Mouse (Mus musculus): ENCODE results near the gene Recql. TPM values are rescaled to one million over a fixed set of nuclear protein-coding genes. Genes with fewer than 3 reads are reported as not detected.
"Not testable (repeated sequence)": the region's sequence is repeated elsewhere in the genome, so short reads cannot be mapped to it uniquely, and the experiment has no call there.

The Recql gene
- total RNA-seq, 4 experiments from 2014 or later: 18.4 to 30.5 (median 22.4) TPM

DNA sequence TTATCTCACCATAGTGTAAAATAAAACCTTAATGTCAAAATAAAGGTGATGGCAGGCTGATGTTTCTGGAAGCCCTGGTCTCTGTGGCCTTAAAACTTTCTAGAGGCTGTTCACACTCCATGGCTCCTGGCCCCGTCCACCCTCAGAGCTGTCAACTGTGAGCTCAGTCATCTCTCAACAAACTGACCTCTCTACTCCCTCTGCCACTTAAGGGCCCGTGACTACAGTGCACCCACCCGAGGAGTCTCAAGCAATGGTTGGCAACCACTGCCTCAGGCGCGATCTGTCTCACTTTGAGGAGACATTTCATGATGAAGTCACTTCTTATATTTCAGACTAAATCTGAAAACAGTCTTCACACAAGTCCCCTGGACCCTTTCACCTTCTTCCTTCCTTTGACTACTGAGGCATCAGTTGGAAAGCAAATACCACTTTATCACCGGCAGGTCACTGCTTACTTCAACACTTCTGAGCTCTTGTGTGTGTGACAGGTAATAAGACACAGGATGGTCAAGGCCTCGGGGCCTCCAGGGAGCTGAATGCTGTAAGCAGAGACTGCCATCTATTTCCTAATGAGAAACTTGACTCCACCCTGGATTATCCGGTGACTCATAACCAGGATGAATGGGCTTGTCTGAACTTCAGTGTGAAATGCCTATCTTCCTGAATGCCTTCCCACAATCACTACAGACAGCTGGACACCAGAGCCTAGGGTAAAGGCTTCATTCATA is 21.0 kb downstream of the Recql start:
- no peak for DNase-seq (ENCODE audit: low spot score in 2 of 2)

DNA sequence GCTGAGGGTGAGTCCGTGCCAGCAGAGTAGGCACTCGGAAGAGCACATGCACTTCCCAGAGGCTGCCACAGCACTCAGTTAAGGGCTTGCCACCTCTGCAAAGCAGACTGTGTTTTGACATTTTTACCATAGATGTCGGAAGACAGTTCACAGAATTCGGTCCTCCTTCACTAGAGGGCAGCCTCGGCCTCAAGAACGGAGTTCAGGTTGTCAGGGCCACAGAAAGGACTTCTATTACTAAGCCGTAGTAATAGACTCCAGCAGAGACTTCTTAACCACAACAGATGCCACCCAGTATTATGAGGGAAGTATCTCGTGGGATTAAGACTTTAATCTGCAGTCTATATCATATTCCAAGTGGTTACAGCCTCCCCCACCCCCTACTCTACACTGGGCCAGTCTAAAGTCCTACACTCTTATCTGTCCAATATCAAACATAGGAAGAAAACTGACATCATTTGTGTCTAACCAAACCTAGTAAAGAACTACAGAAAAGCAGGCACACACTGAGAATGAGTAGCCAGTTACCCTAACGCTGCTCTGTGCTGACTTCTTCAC is 23.8 kb downstream of the Recql start:
- no peak for DNase-seq (ENCODE audit: low spot score in 2 of 2)

DNA sequence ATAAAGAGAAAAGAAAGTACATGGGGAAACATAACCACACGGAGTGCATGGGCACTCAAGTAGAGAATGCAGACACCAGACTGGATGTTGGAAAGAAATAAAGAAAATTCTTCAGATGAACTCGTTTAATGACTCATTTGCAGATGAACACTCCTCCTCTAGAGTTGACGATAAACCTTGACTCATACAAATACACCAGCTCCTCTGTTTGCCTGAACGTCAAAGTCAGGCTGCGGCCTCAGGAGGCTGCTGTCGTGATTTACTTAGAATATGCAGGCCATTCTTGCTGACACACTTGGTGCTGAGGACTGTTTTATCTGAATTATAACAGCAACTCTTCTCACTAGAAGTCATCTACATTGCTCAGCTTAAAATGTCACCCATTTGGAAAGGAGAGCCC is 24.9 kb downstream of the Recql start:
- DNase-seq (ENCODE audit: low spot score in 2 of 2): no peak

DNA sequence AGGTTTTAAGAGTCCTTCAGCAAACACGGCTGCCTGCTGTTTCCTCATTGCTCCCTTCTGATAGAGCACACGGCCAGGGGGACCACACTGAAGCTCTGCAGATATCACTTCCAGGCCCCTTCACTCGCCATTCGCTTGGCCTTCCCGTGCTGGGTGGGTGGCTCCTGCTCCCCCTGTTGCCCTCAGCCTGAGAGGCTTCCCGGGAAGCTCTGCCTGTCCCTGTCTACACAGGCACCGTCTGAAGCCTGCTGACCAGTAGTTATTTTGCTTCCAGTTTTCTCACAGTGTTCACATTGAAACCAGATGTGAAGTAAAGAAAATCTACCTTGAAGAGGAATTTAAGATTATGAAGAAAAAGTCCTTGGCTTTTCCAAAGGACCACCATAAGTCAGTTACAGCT is 29.8 kb downstream of the Recql start:
- no peak for DNase-seq (ENCODE audit: low spot score in 2 of 2)

DNA sequence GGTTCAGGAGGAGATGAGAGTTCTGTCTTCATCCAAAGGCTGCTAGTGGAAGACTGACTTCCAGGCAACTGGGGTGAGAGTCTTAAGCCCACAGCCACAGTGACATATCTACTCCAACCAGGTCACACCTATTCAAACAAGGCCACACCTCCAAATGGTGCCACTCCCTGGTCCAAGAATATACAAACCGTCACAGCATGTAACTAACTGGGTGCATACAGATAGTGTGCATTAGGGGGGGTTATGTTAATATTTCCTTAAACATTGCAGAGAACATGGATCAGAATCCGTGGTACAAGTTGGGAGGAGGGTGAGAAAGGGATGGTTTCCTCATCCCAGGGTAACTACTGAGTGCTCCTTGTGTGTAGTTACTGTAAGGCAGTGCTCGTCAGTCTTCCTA is 34.8 kb downstream of the Recql start:
- DNase-seq (ENCODE audit: low spot score in 2 of 2): not testable (repeated sequence)

DNA sequence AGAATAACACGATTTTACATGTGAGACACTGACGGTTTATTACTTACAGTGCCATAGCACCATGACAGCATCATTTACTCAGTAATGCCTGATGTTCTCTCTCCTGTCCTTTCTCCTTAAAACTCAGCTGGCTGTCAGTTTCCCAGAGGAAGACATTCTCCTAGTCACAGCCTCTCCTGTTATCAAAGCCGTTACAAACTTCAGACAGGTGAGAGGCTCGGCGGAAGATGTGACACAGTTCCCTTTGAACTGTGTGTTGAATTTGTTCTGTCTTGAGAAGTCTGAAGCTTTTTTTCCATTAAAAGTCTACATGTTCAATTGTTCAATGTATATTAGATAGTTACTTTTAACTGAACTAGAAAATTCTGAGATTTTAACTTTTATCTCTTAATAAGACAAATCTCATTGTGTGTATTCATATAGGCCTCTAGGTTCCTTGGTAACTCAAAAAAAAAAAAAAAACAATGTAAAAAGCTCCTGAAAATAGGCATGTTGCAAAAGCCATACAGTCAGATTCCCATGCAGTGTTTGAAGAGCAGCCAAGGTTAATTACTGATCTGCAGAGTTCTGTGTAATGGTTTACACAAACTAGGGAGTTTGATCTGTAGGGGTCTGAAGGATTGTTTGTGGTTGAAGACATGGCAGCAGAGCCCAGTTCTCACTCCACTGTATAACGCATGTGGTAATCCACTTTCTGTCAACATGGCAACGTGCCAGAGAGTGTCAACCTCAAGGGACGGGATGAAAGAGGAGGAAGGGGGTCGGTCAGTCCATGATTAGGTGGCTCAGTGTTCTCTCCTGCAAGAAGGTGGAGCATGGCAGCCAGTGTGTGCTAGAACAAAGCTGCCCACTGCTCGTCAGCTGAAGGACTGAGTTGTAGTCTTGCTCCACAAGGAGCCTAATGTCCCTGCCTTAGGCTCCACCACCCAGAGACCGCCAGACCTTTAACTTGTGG is 39.2 kb downstream of the Recql start:
- DNase-seq (ENCODE audit: low spot score in 2 of 2): no peak

DNA sequence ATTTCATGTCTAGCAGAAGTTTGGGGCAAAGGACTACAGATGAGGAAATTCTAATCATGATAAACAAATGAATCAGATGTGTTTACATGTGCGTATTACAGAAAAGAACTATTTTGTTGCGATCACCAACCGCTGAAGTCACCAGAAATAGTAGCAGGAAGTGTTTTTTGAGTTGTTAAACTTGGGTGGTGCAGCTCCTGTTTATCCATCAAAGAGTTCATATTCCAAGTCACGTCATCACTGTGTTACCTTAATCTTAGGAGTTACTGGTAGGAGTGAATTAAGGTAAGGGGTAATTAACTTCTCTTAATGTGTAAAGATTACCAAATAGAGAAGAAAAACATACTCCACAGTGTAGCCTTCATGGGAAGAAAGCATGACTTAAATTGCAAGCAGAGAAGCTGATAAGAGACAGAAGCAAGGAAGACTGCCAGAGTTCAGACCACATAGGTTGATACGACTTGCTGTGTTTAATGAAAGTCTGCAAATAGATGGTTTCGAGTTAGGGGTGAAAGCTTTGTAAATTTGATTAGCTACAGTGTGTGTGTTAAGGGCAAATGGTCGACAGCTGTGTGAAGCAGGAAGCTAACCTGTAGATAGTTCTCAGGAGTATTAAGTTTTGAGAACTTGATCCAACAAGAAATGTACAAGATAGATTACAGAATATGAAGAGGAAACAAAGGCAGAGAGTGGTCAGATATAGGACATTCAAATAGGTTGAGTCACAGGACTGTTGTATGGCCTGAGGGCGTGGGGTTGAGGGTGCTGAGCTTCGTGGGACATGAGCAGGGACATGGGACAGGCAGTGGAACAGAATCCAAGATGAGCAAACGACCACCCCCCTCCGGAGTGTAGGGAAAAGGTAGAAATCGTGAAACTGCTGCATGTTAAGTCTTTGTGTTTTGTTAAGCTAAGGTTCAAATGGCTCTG is 40.4 kb downstream of the Recql start:
- DNase-seq (ENCODE audit: low spot score in 2 of 2): no peak

DNA sequence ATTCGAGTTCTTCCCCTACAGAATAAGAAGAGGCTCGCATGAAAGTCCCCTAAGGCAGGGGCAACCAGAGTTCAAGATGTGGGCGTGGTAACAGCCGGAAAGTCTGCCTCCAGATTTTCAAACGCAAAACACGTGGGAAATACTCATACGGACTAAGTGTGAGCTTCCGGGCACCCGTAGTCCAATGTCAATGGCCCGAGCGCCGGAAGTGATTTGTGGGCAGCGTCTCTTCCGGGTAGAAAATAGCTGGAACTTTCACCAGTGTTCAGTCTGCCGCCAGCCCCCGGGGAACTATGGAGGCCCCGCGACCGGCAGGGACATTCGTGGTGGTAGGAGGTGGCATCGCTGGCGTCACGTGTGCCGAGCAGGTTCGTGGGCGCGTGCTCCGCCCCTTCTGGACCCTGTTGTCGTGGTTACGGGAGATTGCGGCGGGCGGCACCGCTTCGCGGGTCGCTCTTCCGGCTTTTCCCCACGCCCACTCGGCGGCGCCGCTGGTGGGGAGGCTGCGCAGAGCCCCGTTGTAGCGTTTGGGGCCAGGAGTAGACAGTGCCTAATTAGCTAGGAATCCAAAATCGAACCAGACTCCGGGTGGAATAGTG is 41.3 kb downstream of the Recql start, which contains the start of gene Pyroxd1:
Pyroxd1 (plus strand) TSS at position 215 of the 599 bp plus-strand sequence.
- peak; percentile 77 to 88 for DNase-seq (ENCODE audit: low spot score in 2 of 2)

DNA sequence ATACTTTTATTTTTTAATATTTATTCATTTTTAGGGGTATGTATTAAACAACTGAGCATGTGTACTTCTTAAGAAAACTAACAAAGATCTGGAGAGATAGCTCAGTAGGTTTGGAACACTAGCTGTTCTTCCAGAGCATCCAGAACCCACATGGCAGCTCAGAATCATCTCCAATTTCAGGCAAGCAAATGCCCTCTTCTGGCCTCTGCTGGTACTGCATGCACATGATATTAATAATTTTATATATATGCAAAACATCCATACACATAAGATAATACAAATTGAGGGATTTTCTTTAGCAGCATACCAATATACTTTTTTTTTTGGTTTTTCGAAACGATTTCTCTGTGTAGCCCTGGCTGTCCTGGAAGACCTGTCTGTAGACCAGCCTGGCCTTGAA is 43.3 kb downstream of the Recql start:
- no peak for DNase-seq (ENCODE audit: low spot score in 2 of 2)

DNA sequence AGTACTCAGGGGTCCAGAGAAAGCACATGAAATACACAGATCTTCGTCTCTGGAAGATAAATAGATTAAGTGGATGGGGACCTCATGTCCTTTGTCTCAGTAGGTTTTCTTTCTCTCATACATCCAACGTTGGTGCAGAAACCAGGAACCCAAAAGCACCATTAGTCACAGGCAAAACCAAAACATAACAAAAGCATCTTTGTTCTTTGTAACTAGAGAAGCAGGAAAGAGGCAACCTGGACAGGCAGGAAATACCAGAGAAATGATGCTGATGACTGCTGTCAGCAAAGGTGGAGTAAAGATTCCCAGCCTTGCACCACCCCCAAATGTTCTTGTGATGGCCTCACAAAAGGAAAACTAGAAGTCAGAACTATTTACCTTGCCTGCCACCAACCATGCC is 47.3 kb downstream of the Recql start:
- DNase-seq (ENCODE audit: low spot score in 2 of 2): no peak

DNA sequence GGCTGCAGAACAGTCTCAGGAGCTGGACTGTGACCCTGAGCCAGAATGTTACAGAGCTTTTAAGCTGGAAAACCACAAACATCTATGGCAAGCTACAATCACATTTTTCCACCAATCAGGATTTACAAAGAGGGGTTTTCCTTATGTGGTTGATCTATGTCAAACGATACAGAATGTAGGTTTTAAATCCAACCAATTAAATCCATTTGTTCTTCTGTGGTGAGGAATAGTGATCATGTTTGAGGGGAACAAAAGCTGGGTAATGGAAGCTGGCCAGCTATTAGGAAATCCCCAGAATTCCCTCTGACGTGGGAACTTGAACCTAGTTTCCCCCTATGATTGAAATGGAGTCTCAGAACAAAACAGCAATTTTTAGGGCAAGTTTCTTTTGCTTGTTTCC is 47.9 kb downstream of the Recql start:
- no peak for DNase-seq (ENCODE audit: low spot score in 2 of 2)

DNA sequence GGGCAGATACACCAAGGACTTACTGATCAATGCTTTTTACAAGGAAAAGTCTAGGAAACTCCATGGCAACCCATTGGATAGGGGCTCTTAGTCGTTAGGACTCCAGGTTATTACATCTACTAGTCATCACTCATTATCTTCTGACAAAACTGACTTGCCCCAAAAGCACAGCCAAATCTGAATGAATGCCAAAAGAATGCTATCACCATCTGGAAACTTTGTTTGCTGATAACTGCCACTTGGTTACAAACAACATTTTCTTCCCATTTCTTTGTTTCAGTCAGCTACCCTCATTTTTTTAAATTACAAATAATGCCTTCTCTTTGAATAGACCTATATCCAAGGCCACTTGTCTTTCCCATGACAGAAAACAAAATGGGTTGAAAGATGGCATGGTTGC is 57.7 kb downstream of the Recql start:
- DNase-seq (ENCODE audit: low spot score in 2 of 2): no peak

DNA sequence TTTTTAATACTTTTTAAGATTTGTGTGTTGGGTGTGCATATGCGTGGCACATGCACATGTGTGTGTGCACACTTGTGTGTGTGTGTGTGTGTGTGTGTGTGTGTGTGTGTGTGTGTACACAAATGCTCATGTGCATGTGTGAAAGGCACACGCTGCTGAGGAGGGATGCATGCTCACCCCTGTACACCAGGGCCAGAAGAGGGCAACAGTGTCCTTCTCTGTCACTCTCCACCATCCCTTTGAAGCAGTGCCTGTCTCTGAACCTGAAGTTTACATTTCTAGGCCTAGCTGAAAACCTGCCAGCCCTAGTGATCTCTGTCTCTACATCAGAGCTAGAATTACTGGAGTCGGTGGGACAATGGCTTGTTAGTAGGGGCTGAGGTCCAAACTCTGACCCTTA is 60.3 kb downstream of the Recql start:
- no peak for DNase-seq (ENCODE audit: low spot score in 2 of 2)

DNA sequence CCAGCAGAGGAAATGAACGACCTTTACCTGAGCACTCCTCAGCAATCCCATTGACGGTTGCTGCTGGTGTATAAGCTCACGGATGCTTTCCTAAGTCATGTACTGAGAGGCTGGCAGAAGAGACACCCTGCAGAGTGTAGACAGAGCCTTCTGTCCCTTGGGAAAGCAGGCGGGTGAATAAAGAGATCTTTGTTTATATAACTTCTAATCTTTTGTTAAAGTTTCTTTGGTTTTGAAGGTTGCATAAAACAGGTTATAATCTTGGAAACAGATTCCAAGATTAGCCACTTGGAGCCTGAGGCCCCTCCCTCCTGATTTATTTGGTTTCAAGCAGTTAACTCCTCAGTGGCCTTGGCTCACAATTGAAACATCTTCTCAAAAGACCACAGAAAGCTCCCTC is 64.0 kb downstream of the Recql start, which contains the start of gene Slco1a5:
Slco1a5 (minus strand) TSS at position 101 of the 400 bp plus-strand sequence.
- no peak for DNase-seq (ENCODE audit: low spot score in 2 of 2)

DNA sequence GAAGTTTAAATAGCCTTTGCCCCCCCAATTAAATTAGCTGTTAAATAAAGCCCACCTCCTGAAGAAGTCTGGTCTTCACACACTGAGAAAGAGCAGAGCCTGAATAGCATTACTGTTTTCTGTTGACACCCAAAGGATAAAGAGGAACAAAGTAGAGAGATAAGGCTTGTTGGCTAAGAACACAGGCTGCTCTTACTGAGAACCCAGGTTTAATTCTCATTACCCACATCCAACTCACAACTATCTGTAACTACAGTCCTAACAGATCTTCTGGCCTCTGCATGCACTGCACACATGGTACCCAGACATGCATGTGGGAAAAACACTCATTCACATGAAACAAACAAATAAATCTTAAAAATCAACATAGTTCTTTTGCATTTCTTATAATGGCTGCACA is 69.8 kb downstream of the Recql start:
- DNase-seq (ENCODE audit: low spot score in 2 of 2): no peak

DNA sequence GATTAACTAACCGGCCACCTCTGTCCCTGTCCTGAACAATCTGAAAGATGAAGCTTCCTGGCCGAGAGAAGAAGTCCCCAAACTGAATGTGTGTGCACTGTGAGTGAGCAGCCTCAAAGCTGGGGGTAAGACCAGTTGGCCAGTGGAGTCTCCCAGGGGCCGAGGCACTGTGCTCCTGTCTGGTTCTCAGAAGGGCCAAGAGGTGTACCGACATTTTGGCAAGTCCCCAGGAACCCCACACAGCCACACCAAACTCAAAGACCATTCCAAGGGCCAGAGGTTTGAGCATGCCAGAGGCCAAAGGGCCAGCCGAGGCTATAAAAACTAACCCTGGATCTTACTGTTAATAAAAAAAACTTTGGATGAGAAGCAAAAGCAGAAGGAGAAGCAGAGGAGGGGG is 72.6 kb downstream of the Recql start:
- DNase-seq (ENCODE audit: low spot score in 2 of 2): no peak

DNA sequence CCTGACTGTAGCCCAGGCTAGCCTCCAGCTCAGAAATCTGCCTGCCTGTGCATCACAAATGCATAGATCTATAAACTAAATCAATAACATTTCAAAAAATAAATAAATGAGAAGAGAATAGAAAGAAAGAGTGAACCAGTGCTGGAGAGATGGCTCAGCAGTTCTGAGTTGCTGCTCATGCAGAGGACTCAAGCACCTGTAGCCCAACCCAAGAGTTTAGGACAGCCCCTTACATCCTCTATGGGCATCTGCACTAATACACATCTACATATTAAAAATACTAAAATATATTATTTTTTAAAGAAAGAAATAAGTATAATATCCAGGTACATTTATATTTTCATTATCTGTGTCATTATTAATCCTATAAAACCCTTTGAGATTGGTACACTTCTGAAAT is 81.8 kb downstream of the Recql start:
- DNase-seq (ENCODE audit: low spot score in 2 of 2): no peak

Measured in left cerebral cortex, adult 8-10 months (tissue).